Mouse (Mus musculus) E14TG2a.4 (cell line): ENCODE results near the gene Wasf3.

ENCODE experiments used
- CTCF ChIP-seq: conservative IDR thresholded peaks from 2 replicates; pipeline ENCODE4 v1.5.1; 2014; ENCODE audit warnings: low read length
- POU5F1 ChIP-seq: IDR thresholded peaks from 2 replicates; pipeline ENCODE4 v1.6.1; 2014; ENCODE audit warnings: low read length, borderline replicate concordance

DNA sequence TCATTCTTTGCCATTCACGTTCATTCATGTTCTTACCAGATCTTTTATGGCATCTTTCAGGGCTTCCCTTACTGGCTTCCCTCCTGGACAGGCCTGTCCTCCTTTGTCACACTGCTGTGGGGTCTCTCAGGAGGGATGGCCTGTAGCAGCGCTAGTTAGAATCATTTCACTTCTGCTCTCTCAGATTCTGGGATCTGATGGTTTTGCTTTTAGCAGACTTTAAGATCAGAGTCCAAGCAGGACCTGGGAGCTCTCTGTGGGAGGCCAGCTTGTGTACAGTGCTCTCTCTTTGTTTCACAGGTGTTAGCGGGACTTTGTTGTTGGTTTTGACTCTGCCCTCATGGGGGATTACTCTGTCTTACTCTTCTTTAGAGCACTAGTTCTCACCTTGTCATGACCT is 23.0 kb downstream of the Wasf3 start:
- TF ChIP-seq CTCF (no peak), POU5F1 (no peak)
